Mouse (Mus musculus) brain, embryonic 14.5 days (tissue): ENCODE data around the gene 0610040J01Rik.

Experiments
- CTCF ChIP-seq: fragments of 200-500 bp; IDR thresholded peaks from 2 replicates; pipeline ENCODE4 v1.5.1; 2012; ENCODE audit warnings: inconsistent platforms, mild to moderate bottlenecking, moderate library complexity, borderline replicate concordance; ENCODE audit not compliant: insufficient read depth, insufficient read length; ENCODE audit errors: extremely low read depth
- POLR2A ChIP-seq: fragments of 200-500 bp; IDR thresholded peaks from 2 replicates; pipeline ENCODE4 v1.6.1; 2012; ENCODE audit warnings: mild to moderate bottlenecking, inconsistent platforms, borderline replicate concordance; ENCODE audit not compliant: poor library complexity, insufficient read depth, insufficient read length, severe bottlenecking; ENCODE audit errors: extremely low read depth

- no peak for TF ChIP-seq CTCF
- TF ChIP-seq POLR2A, result no peak
Observed at GRCm38 (mm10) chr5:63907513-63907912, 95.3 kb downstream of the 0610040J01Rik start.
